Mouse (Mus musculus): ENCODE data around the gene Mettl24.

DNA sequence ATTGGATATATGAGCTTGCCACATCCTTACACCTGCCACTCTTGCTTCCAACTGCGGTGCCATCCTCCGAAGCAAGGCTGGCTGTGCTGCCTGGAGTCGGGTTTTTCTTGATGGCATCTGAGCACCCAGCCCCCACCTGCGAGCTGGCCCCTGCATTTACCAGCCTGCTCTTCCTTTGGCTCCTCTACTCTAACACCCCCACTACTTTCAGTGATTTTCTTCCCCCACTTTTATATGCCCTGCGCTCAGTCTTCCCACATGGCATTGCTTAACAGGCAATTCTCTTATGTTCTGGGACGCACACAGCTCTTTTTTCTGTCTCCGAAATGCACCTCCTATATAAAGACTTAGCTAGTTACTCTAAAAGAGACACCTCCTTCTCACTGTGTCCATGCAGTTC, 1.2 kb downstream of the Mettl24 start:
- TF ChIP-seq CTCF (IDR thresholded peaks at IDR 0.05; ENCODE audit: low read depth): no peak
- TF ChIP-seq EP300 (optimal IDR thresholded peaks at IDR 0.05): no peak
